Comparison of ENCODE assay signal across 8 mouse cellular contexts in genomic region chr15:8442761-8443160, GRCm38 (mm10). TPM values are rescaled to one million over a fixed set of nuclear protein-coding genes. Genes with fewer than 3 reads are reported as not detected.
DNase-seq lines count a peak whose midpoint lies in the region; ATAC-seq and TF ChIP-seq lines count a peak whose summit lies in the region.

No protein-coding gene starts in this region.

- peak overlapping the region; percentile 86 for H3K9ac ChIP-seq in kidney, embryonic 15.5 days
- peak overlapping the region; percentile 99 for H3K9ac ChIP-seq in liver, embryonic 13.5 days
- H3K9ac ChIP-seq in stomach, embryonic 15.5 days, result peak overlapping the region; percentile 2; the same call in 1 of the 2 replicates

- 2% methylated on average over 6 of the region's 6 CpGs for WGBS in kidney, embryonic 15.5 days
- 1% methylated on average over 6 of the region's 6 CpGs for WGBS in liver, embryonic 13.5 days (ENCODE audit: insufficient replicate concordance)
- WGBS in stomach, embryonic 15.5 days, result 0% methylated on average over 6 of the region's 6 CpGs

- H3K4me2 ChIP-seq in kidney, embryonic 15.5 days, result peak overlapping the region; percentile 96
- peak overlapping the region; percentile 95 for H3K4me2 ChIP-seq in liver, embryonic 13.5 days
- peak overlapping the region; percentile 84 for H3K4me2 ChIP-seq in stomach, embryonic 15.5 days

- ATAC-seq in kidney, embryonic 15.5 days (replicated peaks; ENCODE audit: low FRiP score), result no peak
- peak; percentile 12; the same call in 1 of the 2 replicates for ATAC-seq in granulocyte monocyte progenitor cell, adult 5-6 weeks (replicated peaks; ENCODE audit: poor library complexity, severe bottlenecking)
- peak; percentile 59 for ATAC-seq in liver, embryonic 13.5 days (ENCODE audit: low read depth)
- ATAC-seq in stomach, embryonic 15.5 days (ENCODE audit: insufficient read depth, low FRiP score, low read depth), result no peak

- peak overlapping the region; percentile 59 for H3K27ac ChIP-seq in kidney, embryonic 15.5 days
- H3K27ac ChIP-seq in bone marrow macrophage, adult 2 months (ENCODE audit: insufficient read depth, low read depth, low read length), result 0 out of 2 replicates have a peak overlapping the region, but pooled peaks have one; percentile 21
- H3K27ac ChIP-seq in liver, embryonic 13.5 days, result peak overlapping the region; percentile 99
- no peak overlapping the region for H3K27ac ChIP-seq in stomach, embryonic 15.5 days

- no peaks in the 10 kb centered on the region for H3K27me3 ChIP-seq in kidney, embryonic 15.5 days
- H3K27me3 ChIP-seq in liver, embryonic 13.5 days, result no peaks in the 10 kb centered on the region
- no peaks in the 10 kb centered on the region for H3K27me3 ChIP-seq in stomach, embryonic 15.5 days (replicated peaks)

- H3K9me3 ChIP-seq in kidney, embryonic 15.5 days (replicated peaks), result no peaks in the 10 kb centered on the region
- H3K9me3 ChIP-seq in liver, embryonic 13.5 days (replicated peaks), result no peaks in the 10 kb centered on the region
- H3K9me3 ChIP-seq in stomach, embryonic 15.5 days, result no peaks in the 10 kb centered on the region

- H3K36me3 ChIP-seq in kidney, embryonic 15.5 days, result no peaks in the 10 kb centered on the region
- H3K36me3 ChIP-seq in liver, embryonic 13.5 days, result no peaks in the 10 kb centered on the region
- H3K36me3 ChIP-seq in stomach, embryonic 15.5 days, result no peaks in the 10 kb centered on the region

- no peak for TF ChIP-seq CTCF in bone marrow macrophage, adult 2 months (IDR thresholded peaks at IDR 0.05; ENCODE audit: low read depth, low read length)

- H3K4me1 ChIP-seq in kidney, embryonic 15.5 days, result peaks cover 15% of the 10 kb centered on the region
- H3K4me1 ChIP-seq in bone marrow macrophage, adult 2 months (ENCODE audit: control insufficient read depth, insufficient read depth, low read length), result peaks cover 7% of the 10 kb centered on the region
- H3K4me1 ChIP-seq in liver, embryonic 13.5 days (replicated peaks), result peaks cover 37% of the 10 kb centered on the region
- H3K4me1 ChIP-seq in stomach, embryonic 15.5 days, result 0 out of 2 replicates have a peak, but pooled peaks cover 8% of the 10 kb centered on the region

- TF ChIP-seq POLR2A in bone marrow macrophage, adult 2 months (IDR thresholded peaks at IDR 0.05; ENCODE audit: borderline replicate concordance, low read depth, low read length), result no peak

- DNase-seq in kidney, postnatal 36 days, result no peak
- peak; percentile 34 for DNase-seq in liver, embryonic 13.5 days
- DNase-seq in ovary, postnatal 10 days (ENCODE audit: low spot score), result no peak
- DNase-seq in urinary bladder, postnatal 36 days (ENCODE audit: low spot score in 2 of 2), result no peak

- H3K4me3 ChIP-seq in kidney, embryonic 15.5 days (replicated peaks), result peak overlapping the region; percentile 79
- peak overlapping the region; percentile 85 for H3K4me3 ChIP-seq in bone marrow macrophage, adult 2 months (ENCODE audit: insufficient read depth, low read length)
- peak overlapping the region; percentile 97 for H3K4me3 ChIP-seq in liver, embryonic 13.5 days (replicated peaks)
- peak overlapping the region; percentile 89 for H3K4me3 ChIP-seq in stomach, embryonic 15.5 days (replicated peaks)

RNA-seq across cellular contexts. Expression of gene Nipbl, which starts 1.5 kb away (rescaled TPM):
- polyA plus RNA-seq in kidney, embryonic 15.5 days (2015; fragmentation: Nextera tagmentation; extraction: Ambion mirVana), result 18.3 and 18.7 TPM in 2 replicates
- 38.6 and 43.3 TPM in 2 replicates for polyA plus RNA-seq in bone marrow macrophage, adult 2 months (2012; ENCODE audit: insufficient read depth, insufficient read length, missing spikeins)
- total RNA-seq in granulocyte monocyte progenitor cell, adult 5-6 weeks (2014; fragmentation: Nextera tagmentation), result 55.1 and 55.8 TPM in 2 replicates
- 46.2 and 52.3 TPM in 2 replicates for total RNA-seq in granulocyte monocyte progenitor cell, adult 5-6 weeks (2017)
- polyA plus RNA-seq in liver, embryonic 13.5 days (2015; fragmentation: Nextera tagmentation; extraction: Ambion mirVana), result 6.7 and 7.4 TPM in 2 replicates
- polyA plus RNA-seq in stomach, embryonic 15.5 days (2015; fragmentation: Nextera tagmentation; extraction: Ambion mirVana), result 16.2 and 16.6 TPM in 2 replicates

Comparison
In these comparisons a context has a peak if more than half of its experiments do, and no peak if none do; other contexts are left out.
1. ATAC-seq: peak in granulocyte monocyte progenitor cell, adult 5-6 weeks (single experiment) and liver, embryonic 13.5 days (single experiment); none in kidney, embryonic 15.5 days (single experiment) and stomach, embryonic 15.5 days (single experiment).
2. H3K9ac ChIP-seq: peak in every context shown above with its lines; median percentile 99 in liver, embryonic 13.5 days; 86 in kidney, embryonic 15.5 days; 2 in stomach, embryonic 15.5 days.
3. Peak in every context shown above with its lines, with median percentiles within 50 percentile points of each other: H3K4me2 ChIP-seq and H3K4me3 ChIP-seq.